Mouse (Mus musculus) midbrain, embryonic 16.5 days (tissue): ENCODE data around the gene Olfr320. TPM values are rescaled to one million over a fixed set of nuclear protein-coding genes. Genes with fewer than 3 reads are reported as not detected.

Source experiments
- ATAC-seq: fragments of 200-750 bp; cut with Nextera tagmentation; 2 replicates; pipeline ENCODE4 v1.8.0; 2017; ENCODE audit warnings: moderate TSS enrichment
- H3K27ac ChIP-seq: fragments of 300-500 bp; sonication (generic); 2 replicates; pipeline ENCODE4 v1.5.1; 2014; ENCODE audit warnings: mild to moderate bottlenecking, low read length, mixed read lengths
- H3K27me3 ChIP-seq: fragments of 300-500 bp; sonication (generic); 2 replicates; pipeline ENCODE4 v1.6.1; 2014; ENCODE audit warnings: low read depth, low read length, mixed read lengths; ENCODE audit not compliant: control insufficient read depth, insufficient read depth
- H3K36me3 ChIP-seq: fragments of 300-500 bp; sonication (generic); 2 replicates; pipeline ENCODE4 v1.6.1; 2014; ENCODE audit warnings: mild to moderate bottlenecking, low read length, moderate library complexity, mixed read lengths; ENCODE audit not compliant: control insufficient read depth, insufficient read depth
- H3K4me1 ChIP-seq: fragments of 300-500 bp; sonication (generic); 2 replicates; pipeline ENCODE4 v1.6.1; 2014; ENCODE audit warnings: mild to moderate bottlenecking, low read length, mixed read lengths; ENCODE audit not compliant: control insufficient read depth, insufficient read depth
- H3K4me2 ChIP-seq: fragments of 300-500 bp; sonication (generic); 2 replicates; pipeline ENCODE4 v1.6.1; 2014; ENCODE audit warnings: mild to moderate bottlenecking, low read length, mixed read lengths
- H3K4me3 ChIP-seq: fragments of 300-500 bp; sonication (generic); 2 replicates; pipeline ENCODE4 v1.5.1; 2014; ENCODE audit warnings: low read depth, mild to moderate bottlenecking, low read length, moderate library complexity, mixed read lengths
- H3K9ac ChIP-seq: fragments of 300-500 bp; sonication (generic); 2 replicates; pipeline ENCODE4 v1.6.1; 2014; ENCODE audit warnings: low read depth, low read length, mixed read lengths
- H3K9me3 ChIP-seq: fragments of 300-500 bp; sonication (generic); replicated peaks from 2 replicates; pipeline ENCODE4 v1.6.1; 2014; ENCODE audit warnings: mild to moderate bottlenecking, low read length, mixed read lengths; ENCODE audit not compliant: control insufficient read depth, poor library complexity, severe bottlenecking
- WGBS: fragments of 180-500 bp; shearing (Covaris S2); extraction: QIAGEN DNeasy Blood & Tissue Kit; methylation state at CpG from one replicate; pipeline ENCODE4 v1.1.7; 2014; 5-methylcytosine and 5-hydroxymethylcytosine counted together
- polyA plus RNA-seq: library from polyadenylated mRNA; unstranded; fragments of >200 nt; fragmentation: Nextera tagmentation; extraction: Ambion mirVana; gene quantifications from 2 replicates; pipeline ENCODE4 v1.2.1, GENCODE M21; 2015

Olfr320 gene
- not detected in 2 replicates for polyA plus RNA-seq

- Histone ChIP-seq H3K4me3 (no peak within 1 kb of the TSS), H3K9ac (no peak within 1 kb of the TSS), H3K27me3 (no peaks in the 10 kb centered on the region), H3K4me2 (no peak within 1 kb of the TSS), H3K27ac (no peak within 1 kb of the TSS), H3K36me3 (no peaks in the 10 kb centered on the region), H3K9me3 (no peaks in the 10 kb centered on the region), H3K4me1 (no peaks in the 10 kb centered on the region)
- ATAC-seq: no peak
- WGBS: 84% methylated on average over 1 of the region's 1 CpGs
Measured at GRCm38 (mm10) chr11:58680799-58681198, at the start of gene Olfr320. TSS of gene Olfr320 (plus strand) at chr11:58681099.

DNA sequence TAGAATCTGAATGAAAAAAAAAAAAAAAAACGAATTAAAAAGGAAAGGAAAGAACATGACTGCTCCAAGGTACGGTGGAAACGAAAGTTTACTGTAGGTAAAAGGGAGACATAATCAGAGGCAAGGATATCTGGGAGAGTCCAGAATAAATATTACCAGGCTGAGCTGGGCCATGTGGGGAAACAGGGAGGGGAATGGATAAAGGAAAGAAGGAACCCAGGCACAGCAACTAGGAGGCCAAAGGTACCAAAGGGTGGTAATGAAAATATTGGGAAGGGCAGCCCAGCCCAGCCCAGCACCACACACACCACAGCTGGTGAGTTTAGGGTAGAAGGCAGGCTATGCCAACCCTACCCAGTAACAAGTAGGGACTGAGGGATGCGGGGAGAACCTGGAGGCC, 46.0 kb upstream of the Olfr320 start:
- 62% methylated on average over 4 of the region's 4 CpGs for WGBS

DNA sequence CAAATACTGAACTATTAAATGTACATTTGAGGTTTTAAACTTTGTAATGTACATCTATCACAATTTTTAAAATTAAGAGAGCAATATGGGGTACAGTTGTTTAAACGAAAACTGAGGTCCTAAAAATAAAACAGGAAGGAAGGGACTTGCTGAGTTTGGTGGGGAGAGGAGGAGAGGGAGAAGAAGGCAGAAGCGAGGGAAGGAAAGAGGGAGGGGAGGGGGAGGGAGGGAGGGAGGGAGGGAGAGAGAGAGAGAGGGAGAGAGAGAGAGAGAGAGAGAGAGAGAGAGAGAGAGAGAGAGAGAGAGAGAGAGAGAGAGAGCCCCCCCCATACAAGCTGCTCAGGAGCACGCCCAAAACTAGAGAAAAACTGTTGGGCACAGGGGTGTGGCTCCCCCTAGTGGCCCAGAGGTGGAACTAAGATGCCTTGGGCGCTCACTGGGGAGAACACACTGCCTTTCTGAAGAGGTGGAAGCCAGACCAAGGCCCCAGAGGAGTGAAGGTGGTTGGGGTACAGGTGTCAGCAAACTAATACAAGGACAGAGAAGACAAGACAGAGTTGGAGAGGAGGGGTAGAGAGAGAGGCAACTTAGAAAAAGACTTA, 44.4 kb upstream of the Olfr320 start:
- Histone ChIP-seq H3K4me2 (no peak overlapping the region), H3K4me3 (no peak overlapping the region), H3K9me3 (no peaks in the 10 kb centered on the region), H3K27me3 (no peaks in the 10 kb centered on the region), H3K4me1 (peaks cover 8% of the 10 kb centered on the region; the same call in 1 of the 2 replicates), H3K9ac (no peak overlapping the region), H3K27ac (no peak overlapping the region), H3K36me3 (no peaks in the 10 kb centered on the region)
- no peak for ATAC-seq
- 29% methylated on average over 3 of the region's 4 CpGs for WGBS

More for the DNA sequence above, 46.0 kb upstream of the Olfr320 start:
- no peak overlapping the region for H3K9ac ChIP-seq
- H3K36me3 ChIP-seq: no peaks in the 10 kb centered on the region
- no peaks in the 10 kb centered on the region for H3K9me3 ChIP-seq
- H3K4me3 ChIP-seq: no peak overlapping the region
- H3K4me2 ChIP-seq: no peak overlapping the region
- H3K4me1 ChIP-seq: no peaks in the 10 kb centered on the region
- no peak overlapping the region for H3K27ac ChIP-seq
- H3K27me3 ChIP-seq: no peaks in the 10 kb centered on the region
- ATAC-seq: no peak

DNA sequence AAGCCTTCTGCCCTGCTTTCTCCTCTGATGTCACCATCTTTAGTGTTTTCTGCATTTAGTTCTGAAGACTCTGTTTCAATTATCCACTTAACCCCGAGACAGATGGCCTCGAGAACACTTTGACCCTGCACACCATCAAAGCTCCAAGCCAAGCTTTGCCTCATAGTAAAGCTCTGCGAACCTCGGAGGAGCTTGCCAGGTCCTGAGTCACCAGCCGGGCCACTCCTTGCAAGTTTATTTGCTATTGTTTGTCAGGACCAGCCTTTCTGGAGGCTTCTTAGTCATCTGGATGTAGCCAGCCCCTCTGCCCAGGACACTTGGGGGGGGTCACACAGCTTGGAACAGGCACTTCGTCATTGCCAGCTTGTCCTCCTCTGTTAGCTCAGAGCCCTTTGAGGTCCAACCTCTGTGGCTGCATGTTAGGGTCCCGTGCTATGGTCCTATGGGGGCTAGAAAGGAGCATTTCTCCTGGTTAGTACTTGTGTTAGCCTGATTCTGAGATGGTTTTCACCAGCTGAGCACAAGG, 42.7 kb upstream of the Olfr320 start:
- H3K9me3 ChIP-seq: no peaks in the 10 kb centered on the region
- H3K27me3 ChIP-seq: no peaks in the 10 kb centered on the region
- H3K4me2 ChIP-seq: no peak overlapping the region
- H3K4me1 ChIP-seq: peaks cover 8% of the 10 kb centered on the region; the same call in 1 of the 2 replicates
- no peak overlapping the region for H3K27ac ChIP-seq
- H3K9ac ChIP-seq: no peak overlapping the region
- no peak overlapping the region for H3K4me3 ChIP-seq
- WGBS: 65% methylated on average over 7 of the region's 7 CpGs
- no peaks in the 10 kb centered on the region for H3K36me3 ChIP-seq
- no peak for ATAC-seq

GRCm38 (mm10) chr11:58640272-58640867, 40.5 kb upstream of the Olfr320 start, which contains the start of gene Trim58:
TSS of gene Trim58 (plus strand) at chr11:58640465.
- H3K9me3 ChIP-seq: no peaks in the 10 kb centered on the region
- WGBS: 3% methylated on average over 34 of the region's 34 CpGs
- peak within 1 kb of the TSS; percentile 48 for H3K4me3 ChIP-seq
- no peaks in the 10 kb centered on the region for H3K36me3 ChIP-seq
- ATAC-seq: peak; percentile 56; the same call in 1 of the 2 replicates
- H3K9ac ChIP-seq: peak within 1 kb of the TSS; percentile 73
- peaks cover 8% of the 10 kb centered on the region; the same call in 1 of the 2 replicates for H3K4me1 ChIP-seq
- H3K27me3 ChIP-seq: no peaks in the 10 kb centered on the region
- no peak within 1 kb of the TSS for H3K27ac ChIP-seq
- peak within 1 kb of the TSS; percentile 99 for H3K4me2 ChIP-seq

GRCm38 (mm10) chr11:58641057-58641456, 39.8 kb upstream of the Olfr320 start:
- Histone ChIP-seq H3K4me1 (peaks cover 8% of the 10 kb centered on the region; the same call in 1 of the 2 replicates), H3K27ac (no peak overlapping the region), H3K9me3 (no peaks in the 10 kb centered on the region), H3K9ac (no peak overlapping the region), H3K27me3 (no peaks in the 10 kb centered on the region), H3K36me3 (no peaks in the 10 kb centered on the region), H3K4me2 (peak overlapping the region; percentile 99), H3K4me3 (peak overlapping the region; percentile 48)
- 27% methylated on average over 14 of the region's 14 CpGs for WGBS
- ATAC-seq: no peak

DNA sequence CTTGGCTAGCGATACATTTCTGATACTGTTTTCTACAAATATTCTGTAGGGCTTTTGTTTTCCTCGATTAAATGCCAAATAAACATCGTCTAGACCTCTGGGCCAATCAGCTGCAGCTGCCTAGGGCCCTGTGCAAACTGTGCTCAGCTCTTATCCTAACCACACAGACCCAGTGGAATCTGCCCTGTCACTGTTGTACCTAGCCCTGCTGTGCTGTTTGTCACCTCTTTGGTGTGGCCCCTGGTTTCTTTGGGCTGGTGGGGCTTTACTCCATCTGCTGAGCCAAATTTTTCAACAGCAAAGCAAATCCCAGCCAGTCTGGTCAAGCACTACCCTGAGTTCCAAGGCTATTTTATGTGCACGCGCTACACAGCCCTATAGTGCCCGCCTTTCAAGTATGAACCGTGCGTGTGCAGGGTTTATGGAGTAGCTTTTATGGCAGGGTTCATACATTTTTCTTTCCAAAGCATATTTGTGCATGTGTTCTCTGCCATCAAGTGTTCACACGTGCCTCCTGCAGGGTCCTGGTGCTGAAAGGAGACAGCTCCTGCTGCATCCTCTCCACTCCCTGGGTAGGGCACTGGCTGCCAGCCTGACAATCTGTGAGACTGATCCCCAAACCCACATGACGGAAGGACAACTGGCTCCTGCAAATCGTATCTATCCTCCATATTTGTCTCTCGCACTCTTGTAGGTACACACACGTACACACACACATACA, 39.1 kb upstream of the Olfr320 start:
- ATAC-seq: no peak
- Histone ChIP-seq H3K4me2 (no peak overlapping the region), H3K4me3 (no peak overlapping the region), H3K9me3 (no peaks in the 10 kb centered on the region), H3K27ac (no peak overlapping the region), H3K9ac (no peak overlapping the region), H3K4me1 (peaks cover 8% of the 10 kb centered on the region; the same call in 1 of the 2 replicates), H3K27me3 (no peaks in the 10 kb centered on the region), H3K36me3 (no peaks in the 10 kb centered on the region)
- 87% methylated on average over 13 of the region's 13 CpGs for WGBS

GRCm38 (mm10) chr11:58643350-58643749, 37.5 kb upstream of the Olfr320 start:
- peaks cover 8% of the 10 kb centered on the region; the same call in 1 of the 2 replicates for H3K4me1 ChIP-seq
- H3K27me3 ChIP-seq: no peaks in the 10 kb centered on the region
- H3K36me3 ChIP-seq: no peaks in the 10 kb centered on the region
- no peak overlapping the region for H3K4me3 ChIP-seq
- no peak overlapping the region for H3K4me2 ChIP-seq
- no peak for ATAC-seq
- H3K9me3 ChIP-seq: no peaks in the 10 kb centered on the region
- no peak overlapping the region for H3K9ac ChIP-seq
- no peak overlapping the region for H3K27ac ChIP-seq
- WGBS: 37% methylated on average over 6 of the region's 6 CpGs
